Mouse (Mus musculus) layer of hippocampus, adult 8-10 months (tissue): ENCODE measurements around the gene Stard7. TPM values are rescaled to one million over a fixed set of nuclear protein-coding genes. Genes with fewer than 3 reads are reported as not detected.
A peak's percentile ranks its signal among the peaks of the same experiment; 100 is the strongest.
"Not testable (repeated sequence)": the region's sequence is repeated elsewhere in the genome, so short reads cannot be mapped to it uniquely, and the experiment has no call there.

ENCODE experiments used
- DNase-seq, 2 experiments: peaks; one replicate each; pipeline ENCODE4 v3.0.0; 2022; ENCODE audit warnings: low spot score in 2 of 2
- total RNA-seq, 4 experiments: library from RNA; stranded (reverse); gene quantifications; 2 replicates each; pipeline ENCODE4 v1.2.4; 2022

The Stard7 gene
- 100 to 1,000 TPM; 100 to 119 (median 107) TPM for total RNA-seq

DNA sequence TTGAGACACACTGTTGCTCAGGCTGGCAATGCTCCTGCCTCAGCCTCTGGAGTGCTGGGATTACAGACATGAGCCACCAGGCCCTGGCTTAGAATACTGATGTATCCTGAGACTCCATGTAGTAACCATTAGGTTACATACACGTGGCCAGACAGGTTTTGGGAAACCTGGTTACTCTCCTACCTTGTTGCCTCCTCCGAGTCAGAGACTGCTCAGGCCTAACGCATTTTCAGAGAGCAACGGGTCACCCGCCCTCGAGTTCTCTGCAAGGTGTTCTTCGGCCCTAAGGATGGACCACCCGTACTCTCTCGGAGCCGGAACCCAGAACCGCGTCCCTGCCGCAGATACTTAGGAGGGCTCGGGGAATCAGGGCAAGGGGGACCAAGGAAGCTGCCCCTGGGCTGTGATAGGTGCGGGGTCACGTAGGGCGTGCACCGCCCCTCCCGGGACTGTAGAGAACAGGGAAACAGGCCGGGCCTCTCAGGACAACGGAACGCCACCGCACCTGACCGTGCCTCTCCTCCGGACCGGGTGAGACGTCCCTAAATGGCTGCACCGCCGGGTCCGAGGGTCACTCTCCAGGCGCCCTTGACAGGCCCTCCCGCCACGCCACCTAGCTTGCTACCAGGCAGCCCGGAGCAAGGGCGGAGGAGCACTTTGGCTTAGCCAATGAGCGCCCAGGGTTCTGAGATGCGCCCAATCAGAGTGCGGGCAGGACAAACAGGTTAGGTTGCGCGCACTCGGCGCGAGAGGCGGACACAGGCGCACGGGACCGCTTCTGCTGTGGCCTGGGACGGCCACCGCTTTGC, at the start of gene Stard7:
TSS of gene Stard7 (plus strand) at position 728 of the 809 bp plus-strand sequence.
- peak; percentile 96 to 97 for DNase-seq

- DNase-seq = no peak
Measured at GRCm38 (mm10) chr2:127225261-127225660, 44.8 kb upstream of the Stard7 start.

DNA sequence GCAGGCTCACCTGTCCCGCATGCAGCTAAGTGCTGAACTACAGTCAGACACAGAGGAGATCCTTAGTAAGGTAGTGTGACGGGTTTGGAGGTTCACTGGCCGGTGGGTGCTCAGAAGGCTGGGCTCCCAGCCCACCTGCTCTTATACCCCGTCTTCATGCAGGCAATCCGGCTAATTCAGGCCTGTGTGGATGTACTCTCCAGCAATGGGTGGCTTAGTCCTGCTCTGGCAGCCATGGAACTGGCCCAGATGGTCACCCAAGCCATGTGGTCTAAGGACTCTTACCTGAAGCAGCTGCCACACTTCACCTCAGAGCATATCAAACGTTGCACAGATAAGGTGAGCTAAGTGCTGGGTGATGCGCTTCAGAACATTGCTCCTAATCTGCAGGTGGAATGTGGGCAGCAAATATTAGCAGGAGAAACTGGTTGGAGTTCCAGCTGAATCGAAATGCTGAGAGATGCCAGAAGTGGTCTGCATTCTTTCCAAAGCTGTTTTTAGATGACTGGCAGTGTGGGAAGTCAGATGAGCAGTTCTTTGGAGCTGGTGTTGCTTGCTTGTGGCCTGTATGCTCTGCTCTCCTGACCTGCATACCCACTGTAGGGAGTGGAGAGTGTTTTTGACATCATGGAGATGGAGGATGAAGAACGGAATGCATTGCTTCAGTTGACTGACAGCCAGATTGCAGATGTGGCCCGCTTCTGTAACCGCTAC, 32.0 kb upstream of the Stard7 start:
- DNase-seq = no peak

GRCm38 (mm10) chr2:127240065-127240464, 30.0 kb upstream of the Stard7 start:
- DNase-seq = no peak

DNA sequence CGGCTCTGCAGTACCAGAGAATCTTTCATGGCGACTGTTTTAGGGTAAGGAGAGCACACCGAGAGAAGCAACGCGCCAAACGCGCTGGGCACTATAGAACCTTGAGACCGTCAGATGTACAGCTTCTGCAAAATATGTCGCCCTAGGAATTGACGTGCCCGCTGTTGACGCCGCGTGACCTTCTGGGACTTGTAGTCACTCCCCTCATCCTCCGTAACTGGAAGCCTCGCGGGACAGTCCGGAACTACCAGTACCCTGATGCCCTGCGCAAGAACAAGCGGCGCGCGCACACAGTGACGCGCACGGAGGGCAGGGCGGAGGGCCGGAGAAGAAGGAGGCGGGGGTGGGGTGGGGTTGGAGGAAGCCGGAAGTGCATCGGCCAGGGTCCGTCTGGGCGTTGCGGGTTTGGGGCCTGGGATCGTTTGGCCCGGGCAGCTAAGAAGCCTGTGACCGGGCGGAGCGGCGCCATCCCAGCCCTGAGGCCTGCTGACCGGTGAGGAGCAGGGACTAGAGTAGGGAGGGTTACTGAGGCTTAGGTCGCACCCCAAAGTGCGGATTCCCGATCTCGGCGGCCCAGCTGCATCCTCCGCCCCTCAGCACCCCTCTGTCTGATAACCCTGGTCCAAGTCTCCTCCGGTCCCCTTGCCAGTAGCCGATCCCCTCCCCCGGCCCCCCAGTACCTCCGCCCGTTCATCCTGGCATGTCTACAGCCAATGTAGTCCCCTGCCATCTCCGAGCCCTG, 22.3 kb upstream of the Stard7 start, which contains the start of the genes Ciao1 and Tmem127:
TSS of gene Ciao1 (minus strand) at position 225 of the 742 bp plus-strand sequence.
TSS of gene Tmem127 (plus strand) at position 317 of the 742 bp plus-strand sequence.
- DNase-seq = peak; percentile 97

DNA sequence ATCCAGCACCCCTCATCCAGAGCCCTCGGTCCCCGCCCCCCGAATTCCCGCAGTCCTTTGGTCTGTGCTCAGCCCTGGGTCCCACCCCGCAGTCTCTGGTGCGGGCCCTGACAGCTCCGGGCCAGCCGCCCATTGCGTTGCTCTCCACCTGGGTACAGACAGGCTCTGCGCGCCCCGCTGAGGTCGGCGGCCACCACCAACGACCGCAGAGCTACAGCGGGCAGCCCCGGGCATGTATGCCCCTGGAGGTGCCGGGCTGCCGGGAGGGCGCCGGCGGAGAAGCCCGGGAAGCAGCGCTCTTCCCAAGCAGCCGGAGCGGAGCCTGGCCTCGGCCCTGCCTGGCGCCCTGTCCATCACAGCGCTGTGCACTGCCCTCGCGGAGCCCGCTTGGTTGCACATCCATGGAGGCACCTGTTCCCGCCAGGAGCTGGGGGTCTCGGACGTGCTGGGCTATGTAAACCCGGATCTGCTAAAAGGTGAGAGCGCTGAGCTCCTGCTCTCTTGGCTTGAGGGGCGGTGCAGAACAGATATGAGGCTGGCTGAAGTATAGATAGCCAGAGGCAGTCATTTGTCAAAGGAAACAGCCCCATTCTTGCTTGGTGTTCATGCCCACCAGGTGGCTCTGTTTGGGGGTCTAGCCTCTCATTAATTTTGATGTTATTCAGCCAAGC, 21.5 kb upstream of the Stard7 start:
- peak in 1 of 2 experiments; percentile 25 for DNase-seq

DNA sequence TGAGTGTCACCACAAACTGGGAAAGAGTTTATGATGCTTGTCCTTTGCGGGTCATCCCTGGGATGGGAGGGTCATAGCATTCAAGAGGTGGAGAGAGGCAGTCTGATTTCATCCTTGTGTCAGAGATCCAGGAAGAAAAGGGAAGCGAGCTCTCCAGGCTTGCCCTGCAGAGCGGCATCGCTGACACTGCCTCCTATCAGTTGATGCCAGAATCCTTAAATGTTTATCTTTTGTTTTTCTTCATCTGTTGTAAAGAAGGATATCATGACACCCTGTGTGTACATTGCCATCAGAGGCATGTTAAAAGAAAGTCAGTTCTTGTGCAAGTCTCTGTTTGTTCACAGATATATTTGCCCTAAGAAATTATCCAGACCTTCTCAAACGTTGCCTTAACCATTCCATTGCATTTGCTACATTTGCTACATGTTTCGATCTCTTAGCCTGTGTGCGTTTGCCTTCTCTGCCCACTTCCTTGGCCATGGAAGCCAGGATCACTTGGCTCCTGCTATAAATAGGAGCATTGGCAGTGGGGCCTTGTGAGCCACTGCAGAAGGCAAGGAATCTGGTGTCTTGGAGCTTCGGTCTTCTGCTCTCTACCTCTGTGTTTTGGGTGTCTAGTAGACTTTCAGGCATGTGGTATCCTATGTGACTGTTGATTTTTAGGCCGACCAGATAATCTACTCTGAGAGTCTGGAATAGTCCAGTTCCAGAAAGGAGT, 19.6 kb upstream of the Stard7 start:
- no peak for DNase-seq

DNA sequence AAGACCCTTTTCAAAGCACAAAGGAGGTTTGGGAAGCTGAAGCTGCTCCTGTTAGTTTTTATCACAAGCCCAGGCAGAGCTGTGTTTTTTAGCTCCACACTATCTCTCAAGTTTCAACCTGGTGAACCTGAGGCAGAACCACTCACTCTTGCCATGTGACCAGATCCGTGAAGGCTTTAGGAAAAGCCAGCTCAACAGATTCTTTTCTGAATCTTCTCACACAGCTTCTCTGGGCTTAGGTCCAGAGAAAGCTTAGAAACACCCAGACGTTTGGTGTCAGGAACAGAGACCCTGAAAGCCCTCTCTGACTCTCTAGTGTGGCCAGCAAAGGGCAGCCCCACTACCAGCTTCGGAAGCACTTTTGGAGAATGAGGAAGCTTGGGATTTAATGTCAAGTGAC, 18.6 kb upstream of the Stard7 start:
- no peak for DNase-seq

DNA sequence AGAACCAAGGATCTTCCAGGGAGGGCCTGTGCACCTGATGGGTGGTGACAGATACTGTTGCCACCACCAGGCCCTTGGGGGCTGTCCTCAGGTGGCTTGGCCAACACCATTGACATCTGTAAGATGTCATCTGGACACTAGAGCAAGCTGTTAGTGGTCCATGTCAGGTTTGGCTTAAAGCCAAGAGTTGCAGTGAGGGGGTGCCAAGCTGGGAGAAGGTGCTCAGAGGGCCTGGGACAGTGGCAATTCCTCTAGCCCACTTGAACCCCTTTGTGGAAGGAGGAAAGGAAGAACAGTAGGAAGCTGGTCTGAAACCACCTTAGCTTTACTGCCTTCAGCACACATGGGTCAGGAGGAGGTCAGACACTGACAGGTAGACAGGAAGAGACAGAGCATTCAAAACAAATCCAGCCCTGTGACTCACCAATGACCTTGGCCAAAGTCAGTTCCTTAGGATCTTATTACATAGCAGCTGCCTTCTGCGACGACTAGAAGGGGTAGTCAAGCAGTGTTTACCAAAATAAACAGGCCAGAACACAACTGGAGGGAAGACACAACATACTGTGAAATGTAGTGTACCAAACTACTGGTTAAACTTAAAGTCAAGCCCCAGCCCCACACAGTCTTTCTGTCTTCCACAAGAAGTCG, 18.0 kb upstream of the Stard7 start:
- no peak for DNase-seq

- DNase-seq = no peak
Measured at GRCm38 (mm10) chr2:127252787-127253186, 17.2 kb upstream of the Stard7 start.

DNA sequence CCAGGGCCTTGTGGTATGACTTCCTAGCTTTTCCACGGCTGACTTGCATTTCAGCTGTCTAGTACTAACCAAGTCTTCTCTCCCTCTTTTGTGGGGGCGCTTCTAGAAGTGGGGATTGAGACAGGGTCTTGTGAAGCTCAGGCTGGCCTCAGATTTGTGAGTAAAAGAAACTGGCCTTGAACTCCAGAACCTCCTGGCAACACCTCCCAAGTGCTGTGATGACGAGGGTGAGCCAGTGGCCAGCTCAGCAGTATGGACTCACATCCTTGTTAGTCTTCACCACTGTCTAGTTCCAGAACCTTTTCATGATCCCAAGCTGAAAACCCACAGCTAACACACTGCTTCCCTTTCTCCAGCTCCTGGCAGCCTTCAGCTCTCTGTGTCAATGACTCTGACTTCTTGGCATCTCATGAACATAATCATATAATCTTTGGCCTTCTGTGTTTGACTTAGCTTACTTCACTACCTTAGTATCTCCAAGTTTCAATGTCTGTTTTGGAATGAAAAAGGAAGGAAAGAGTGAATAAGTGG, 15.3 kb upstream of the Stard7 start:
- no peak for DNase-seq

- no peak for DNase-seq
Measured at GRCm38 (mm10) chr2:127255294-127255693, 14.7 kb upstream of the Stard7 start.

DNA sequence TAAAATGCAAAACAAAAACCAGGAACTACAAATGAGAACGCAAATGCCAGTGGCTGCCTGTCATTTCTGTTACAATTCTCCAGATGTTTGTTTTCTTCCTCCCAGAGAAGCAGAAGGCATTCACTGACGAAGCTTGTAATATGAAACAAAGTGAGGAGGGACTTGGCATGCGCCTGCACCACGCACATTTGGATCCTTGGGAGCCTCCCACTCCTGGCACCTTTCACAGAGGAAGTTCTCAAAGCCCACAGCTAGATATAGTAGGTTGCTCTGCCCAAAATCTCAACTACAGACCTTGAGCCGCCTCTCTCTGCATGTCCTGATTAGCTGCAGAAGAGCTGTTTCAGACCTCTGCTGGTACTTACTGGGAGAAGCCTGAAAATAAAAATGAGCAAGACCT, 10.7 kb upstream of the Stard7 start:
- DNase-seq = peak in 1 of 2 experiments; percentile 39

GRCm38 (mm10) chr2:127262480-127262879, 7.5 kb upstream of the Stard7 start:
- DNase-seq = no peak

GRCm38 (mm10) chr2:127267854-127268253, 2.2 kb upstream of the Stard7 start:
- DNase-seq = no peak

DNA sequence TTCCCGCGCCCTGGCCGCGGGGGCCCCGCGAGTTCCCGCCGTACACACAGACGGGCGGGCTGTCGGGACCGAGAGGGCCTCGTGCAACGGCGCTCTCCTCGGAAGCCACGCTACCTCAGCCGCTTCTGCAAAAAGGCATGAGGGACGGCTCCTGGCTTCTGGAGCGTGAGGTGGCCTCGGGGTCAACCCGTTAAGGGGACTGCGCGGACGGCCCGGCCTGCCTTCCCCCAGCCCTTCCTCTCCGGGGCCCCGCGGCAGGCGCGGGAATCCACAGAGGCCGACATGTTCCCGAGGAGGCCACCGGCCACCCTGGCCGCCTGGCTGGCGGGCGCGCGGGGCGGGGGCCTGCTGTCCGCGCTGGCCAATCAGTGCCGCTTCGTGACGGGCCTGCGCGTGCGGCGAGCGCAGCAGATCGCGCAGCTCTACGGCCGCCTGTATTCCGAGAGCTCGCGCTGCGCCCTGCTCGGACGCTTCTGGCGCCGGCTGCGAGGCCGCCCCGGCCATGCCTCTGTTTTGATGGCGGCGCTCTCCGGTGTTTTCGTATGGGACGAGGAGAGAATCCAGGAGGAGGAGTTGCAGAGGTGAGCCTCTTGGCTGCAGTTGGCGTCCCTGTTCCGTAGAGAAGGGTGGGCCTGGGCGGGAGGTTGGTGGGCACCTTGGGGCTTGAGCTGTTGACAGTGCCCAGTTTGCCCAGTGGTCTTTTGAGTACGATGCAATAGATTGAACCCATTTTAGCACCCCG, 453 bp downstream of the Stard7 start:
- peak; percentile 72 to 81 for DNase-seq

DNA sequence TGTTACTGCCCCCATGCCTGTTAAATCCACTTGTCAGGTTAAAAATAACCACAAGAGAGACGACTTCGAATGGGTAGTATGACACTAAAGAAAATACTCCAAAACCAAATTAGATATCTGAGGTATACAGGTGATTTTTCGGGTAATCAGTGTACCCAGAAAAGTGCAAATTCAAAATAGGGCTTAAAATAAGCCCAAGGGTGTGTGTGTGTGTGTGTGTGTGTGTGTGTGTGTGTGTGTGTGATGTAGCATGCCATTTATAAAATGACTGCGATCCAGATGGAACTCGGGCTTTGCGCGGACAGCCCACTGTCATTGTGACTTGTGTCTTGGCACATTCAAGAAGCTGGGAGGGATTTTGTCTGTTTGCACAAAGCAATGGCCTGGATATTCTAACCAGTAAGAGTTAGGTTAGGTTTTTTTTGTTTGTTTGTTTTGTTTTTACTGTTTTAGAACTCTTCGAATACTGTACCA, 1.1 kb downstream of the Stard7 start:
- DNase-seq = no peak

DNA sequence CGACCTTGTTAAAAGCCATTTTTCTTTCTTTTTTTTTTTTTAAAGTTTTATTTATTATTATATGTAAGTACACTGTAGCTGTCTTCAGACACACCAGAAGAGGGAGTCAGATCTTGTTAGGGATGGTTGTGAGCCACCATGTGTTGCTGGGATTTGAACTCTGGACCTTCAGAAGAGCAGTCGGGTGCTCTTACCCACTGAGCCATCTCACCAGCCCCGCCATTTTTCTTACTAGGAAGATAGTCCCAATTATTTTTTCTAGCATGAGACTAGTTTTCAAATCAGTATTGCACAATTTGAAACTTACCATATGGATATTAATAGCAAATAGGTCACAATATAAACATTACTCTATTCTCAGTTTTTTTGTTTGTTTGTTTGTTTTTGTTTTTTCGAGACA, 2.0 kb downstream of the Stard7 start:
- DNase-seq = not testable (repeated sequence)

GRCm38 (mm10) chr2:127272806-127273205, 2.8 kb downstream of the Stard7 start:
- DNase-seq = no peak
